Mouse (Mus musculus) G1E (cell line): ENCODE measurements around the gene Prdx2. TPM values are rescaled to one million over a fixed set of nuclear protein-coding genes. Genes with fewer than 3 reads are reported as not detected.
A peak's percentile ranks its signal among the peaks of the same experiment; 100 is the strongest.

Experiments used
- ATAC-seq: 2 replicates; pipeline ENCODE4 v1.8.0; 2016; ENCODE audit warnings: mild to moderate bottlenecking; ENCODE audit not compliant: insufficient number of reproducible peaks, poor library complexity, low FRiP score, severe bottlenecking; ENCODE audit errors: extremely low read depth
- DNase-seq: peaks from one replicate; pipeline ENCODE4 v3.0.0; 2012; ENCODE audit warnings: low spot score
- H3K27me3 ChIP-seq: 2 replicates; pipeline ENCODE4 v1.6.1; 2012; ENCODE audit warnings: mild to moderate bottlenecking, low read length, inconsistent platforms; ENCODE audit not compliant: insufficient read depth
- H3K36me3 ChIP-seq: replicated peaks from 2 replicates; pipeline ENCODE3; 2012; ENCODE audit warnings: mild to moderate bottlenecking, inconsistent platforms
- H3K4me1 ChIP-seq: 2 replicates; pipeline ENCODE4 v1.6.1; 2012; ENCODE audit warnings: low read depth, low read length, inconsistent platforms, mixed read lengths; ENCODE audit not compliant: insufficient read depth
- H3K4me3 ChIP-seq: 2 replicates; pipeline ENCODE4 v1.5.1; 2012; ENCODE audit warnings: low read depth, mild to moderate bottlenecking, inconsistent platforms, low read length, moderate library complexity, mixed read lengths
- H3K9me3 ChIP-seq: replicated peaks from 2 replicates; pipeline ENCODE4 v1.6.1; 2012; ENCODE audit warnings: inconsistent platforms
- CTCF ChIP-seq: IDR thresholded peaks from 2 replicates; pipeline ENCODE4 v1.5.1; 2012; ENCODE audit warnings: low read depth, low read length, inconsistent platforms, mixed read lengths
- GATA1 ChIP-seq: IDR thresholded peaks from 2 replicates; pipeline ENCODE4 v1.6.1; 2012; ENCODE audit warnings: borderline replicate concordance, low read length, inconsistent platforms, mixed read lengths
- GATA2 ChIP-seq: IDR thresholded peaks from 2 replicates; pipeline ENCODE4 v1.6.1; 2012; ENCODE audit warnings: low read depth, low read length, inconsistent platforms, borderline replicate concordance
- POLR2AphosphoS5 ChIP-seq: IDR thresholded peaks from 2 replicates; pipeline ENCODE4 v1.6.1; 2012; ENCODE audit warnings: low read depth, low read length, inconsistent platforms; ENCODE audit not compliant: insufficient replicate concordance
- TAL1 ChIP-seq: conservative IDR thresholded peaks from 2 replicates; pipeline ENCODE4 v1.6.1; 2012; ENCODE audit warnings: low read depth, low read length, inconsistent platforms, mixed read lengths
- polyA plus RNA-seq: library from polyadenylated mRNA; stranded (reverse); fragments of >175 nt; gene quantifications from 2 replicates; pipeline ENCODE4 v1.2.3, GENCODE M21; 2012
- total RNA-seq, 2 experiments: library from RNA; stranded (forward) in 1 of 2; stranded (reverse) in 1 of 2; fragments of 200-1000 nt in 1 of 2; fragments of >200 nt in 1 of 2; fragmentation: Nextera tagmentation in 1 of 2; gene quantifications; 2 replicates each; pipeline ENCODE4 v1.2.3; 2014 to 2017

The Prdx2 gene
- total and polyA plus RNA-seq, 3 experiments: 86.4 to 299 (median 185) TPM

DNA sequence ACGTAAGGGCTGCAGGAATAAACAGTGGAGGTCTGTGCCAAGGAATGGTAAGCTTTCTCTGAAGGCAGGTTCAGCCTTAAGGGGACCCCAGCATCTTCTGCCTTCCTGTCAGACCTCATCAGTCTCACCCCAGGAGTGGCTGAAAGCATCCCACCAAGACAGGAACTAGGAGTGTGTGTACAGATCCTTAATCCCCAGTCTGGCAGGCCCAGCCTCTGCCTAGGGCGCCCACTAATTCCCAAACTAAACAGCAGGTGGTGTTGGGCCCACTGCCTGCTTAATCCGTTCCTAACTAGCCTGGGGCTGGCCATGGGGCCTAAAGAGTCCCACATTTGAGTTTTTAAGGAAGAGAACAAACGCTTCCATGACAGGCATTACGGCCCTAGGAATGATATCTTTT is 47.8 kb downstream of the Prdx2 start:
- H3K27me3 ChIP-seq: peaks cover 22% of the 10 kb centered on the region
- H3K4me3 ChIP-seq: no peak overlapping the region
- no peak for TF ChIP-seq GATA1
- no peak for TF ChIP-seq TAL1
- no peak for TF ChIP-seq POLR2AphosphoS5
- no peak for TF ChIP-seq CTCF
- TF ChIP-seq GATA2: no peak
- peaks cover 28% of the 10 kb centered on the region for H3K4me1 ChIP-seq
- no peaks in the 10 kb centered on the region for H3K9me3 ChIP-seq
- H3K36me3 ChIP-seq: peaks cover 57% of the 10 kb centered on the region
- no peak for DNase-seq
- ATAC-seq: no peak

DNA sequence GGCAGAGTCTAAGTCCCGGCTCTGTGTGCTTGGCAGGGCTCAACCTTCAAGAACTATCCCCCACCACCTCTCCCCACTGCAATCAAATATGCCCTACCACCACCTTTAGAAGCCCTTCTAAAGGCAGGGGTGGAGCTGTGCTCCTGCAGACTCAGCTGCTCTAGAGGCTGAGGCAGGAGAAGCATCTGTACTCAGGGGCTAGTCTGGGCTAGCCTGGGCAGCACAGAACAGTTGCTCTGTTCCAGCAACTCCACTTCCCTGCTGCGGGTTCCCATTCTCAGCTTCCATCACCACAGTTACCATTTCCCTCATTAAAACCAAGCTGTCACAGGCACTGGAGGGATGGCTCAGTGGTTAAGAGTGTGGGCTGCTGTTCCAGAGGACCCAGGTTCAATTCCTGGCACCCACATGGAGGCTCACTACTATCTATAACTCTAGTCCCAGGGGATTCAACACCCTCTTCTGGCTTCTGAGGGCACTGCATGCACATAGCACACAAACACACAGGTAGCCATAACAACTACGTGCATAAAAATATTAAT is 52.2 kb downstream of the Prdx2 start:
- H3K9me3 ChIP-seq: no peaks in the 10 kb centered on the region
- H3K4me1 ChIP-seq: peaks cover 43% of the 10 kb centered on the region
- DNase-seq: no peak
- H3K36me3 ChIP-seq: peaks cover 76% of the 10 kb centered on the region
- no peak for TF ChIP-seq TAL1
- no peak overlapping the region for H3K4me3 ChIP-seq
- no peaks in the 10 kb centered on the region for H3K27me3 ChIP-seq
- no peak for ATAC-seq

DNA sequence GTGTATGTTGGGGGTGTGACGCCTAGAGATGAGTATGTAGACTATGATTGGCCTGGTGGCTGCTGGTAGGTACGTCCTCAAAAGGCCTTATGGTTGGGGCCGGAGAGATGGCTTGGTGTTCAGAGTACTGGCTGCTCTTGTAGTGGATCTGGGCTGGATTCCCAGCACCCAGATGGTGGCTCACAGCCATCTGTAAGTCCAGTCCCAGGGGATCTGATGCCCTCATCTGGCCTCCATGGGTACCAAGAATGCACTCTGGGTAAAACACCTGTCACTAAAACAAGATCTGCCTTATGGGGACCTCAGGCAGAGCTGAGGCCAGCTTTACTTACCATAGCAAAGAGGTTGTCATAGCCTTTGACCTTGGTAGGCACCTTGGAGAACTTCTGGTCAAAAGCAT is 54.5 kb downstream of the Prdx2 start:
- Histone ChIP-seq H3K4me1 (peaks cover 52% of the 10 kb centered on the region), H3K9me3 (no peaks in the 10 kb centered on the region), H3K4me3 (peak overlapping the region; percentile 88), H3K36me3 (peaks cover 60% of the 10 kb centered on the region), H3K27me3 (no peaks in the 10 kb centered on the region)
- no peak for ATAC-seq
- TF ChIP-seq GATA2 (no peak), GATA1 (no peak), POLR2AphosphoS5 (no peak), TAL1 (no peak), CTCF (no peak)
- DNase-seq: no peak

Other genes starting within 250 kb of the Prdx2 start
Only the 20 nearest of the 29 such genes appear.
- gene Farsa, start 112.6 kb upstream of the Prdx2 start, total RNA-seq (2014; fragmentation: Nextera tagmentation): 35.3 and 39.6 TPM in 2 replicates
- 182 and 203 TPM in 2 replicates for gene Farsa, start 112.6 kb upstream of the Prdx2 start, total RNA-seq (2017)
- 138 and 152 TPM in 2 replicates for gene Farsa, start 112.6 kb upstream of the Prdx2 start, polyA plus RNA-seq
- 370 and 371 TPM in 2 replicates for gene Syce2, start 97.5 kb upstream of the Prdx2 start, total RNA-seq (2014; fragmentation: Nextera tagmentation)
- gene Syce2, start 97.5 kb upstream of the Prdx2 start, total RNA-seq (2017): 319 and 358 TPM in 2 replicates
- gene Syce2, start 97.5 kb upstream of the Prdx2 start, polyA plus RNA-seq: 261 and 336 TPM in 2 replicates
- 17.7 and 26.6 TPM in 2 replicates for gene Gcdh, start 75.7 kb upstream of the Prdx2 start, total RNA-seq (2014; fragmentation: Nextera tagmentation)
- 35.2 and 45.8 TPM in 2 replicates for gene Gcdh, start 75.7 kb upstream of the Prdx2 start, total RNA-seq (2017)
- 66.4 and 69.8 TPM in 2 replicates for gene Gcdh, start 75.7 kb upstream of the Prdx2 start, polyA plus RNA-seq
- 69.9 and 75.0 TPM in 2 replicates for gene Klf1, start 67.7 kb upstream of the Prdx2 start, total RNA-seq (2014; fragmentation: Nextera tagmentation)
- 51.5 and 56.1 TPM in 2 replicates for gene Klf1, start 67.7 kb upstream of the Prdx2 start, total RNA-seq (2017)
- gene Klf1, start 67.7 kb upstream of the Prdx2 start, polyA plus RNA-seq: 193 and 253 TPM in 2 replicates
- 116 and 118 TPM in 2 replicates for gene Dnase2a, start 61.0 kb upstream of the Prdx2 start, total RNA-seq (2014; fragmentation: Nextera tagmentation)
- 147 and 170 TPM in 2 replicates for gene Dnase2a, start 61.0 kb upstream of the Prdx2 start, total RNA-seq (2017)
- 40.2 and 75.0 TPM in 2 replicates for gene Dnase2a, start 61.0 kb upstream of the Prdx2 start, polyA plus RNA-seq
- not detected in 2 replicates for gene Mast1, start 32.2 kb upstream of the Prdx2 start, total RNA-seq (2014; fragmentation: Nextera tagmentation)
- gene Mast1, start 32.2 kb upstream of the Prdx2 start, total RNA-seq (2017): 0.23 and 0.27 TPM in 2 replicates
- 0.16 and 0.25 TPM in 2 replicates for gene Mast1, start 32.2 kb upstream of the Prdx2 start, polyA plus RNA-seq
- gene Rtbdn, start 22.6 kb upstream of the Prdx2 start, total RNA-seq (2014; fragmentation: Nextera tagmentation): not detected in 2 replicates
- 0.11 and 0.12 TPM in 2 replicates for gene Rtbdn, start 22.6 kb upstream of the Prdx2 start, total RNA-seq (2017)
- gene Rtbdn, start 22.6 kb upstream of the Prdx2 start, polyA plus RNA-seq: not detected in 2 replicates
- not detected in 2 replicates for gene Gm49661, start 154 bp upstream of the Prdx2 start, total RNA-seq (2014; fragmentation: Nextera tagmentation)
- not detected in 2 replicates for gene Gm49661, start 154 bp upstream of the Prdx2 start, total RNA-seq (2017)
- not detected in 2 replicates for gene Gm49661, start 154 bp upstream of the Prdx2 start, polyA plus RNA-seq
- 162 and 174 TPM in 2 replicates for gene Rnaseh2a, start 180 bp downstream of the Prdx2 start, total RNA-seq (2014; fragmentation: Nextera tagmentation)
- 94.1 and 132 TPM in 2 replicates for gene Rnaseh2a, start 180 bp downstream of the Prdx2 start, total RNA-seq (2017)
- 477 and 636 TPM in 2 replicates for gene Rnaseh2a, start 180 bp downstream of the Prdx2 start, polyA plus RNA-seq
- 25.6 and 38.5 TPM in 2 replicates for gene Junb, start 9.1 kb downstream of the Prdx2 start, total RNA-seq (2014; fragmentation: Nextera tagmentation)
- 23.8 and 33.6 TPM in 2 replicates for gene Junb, start 9.1 kb downstream of the Prdx2 start, total RNA-seq (2017)
- gene Junb, start 9.1 kb downstream of the Prdx2 start, polyA plus RNA-seq: 66.8 and 78.5 TPM in 2 replicates
- gene Hook2, start 21.0 kb downstream of the Prdx2 start, total RNA-seq (2014; fragmentation: Nextera tagmentation): 2.7 and 3.4 TPM in 2 replicates
- 7.9 and 8.2 TPM in 2 replicates for gene Hook2, start 21.0 kb downstream of the Prdx2 start, total RNA-seq (2017)
- 12.2 and 12.7 TPM in 2 replicates for gene Hook2, start 21.0 kb downstream of the Prdx2 start, polyA plus RNA-seq
- not detected in 2 replicates for gene Best2, start 44.9 kb downstream of the Prdx2 start, total RNA-seq (2014; fragmentation: Nextera tagmentation)
- gene Best2, start 44.9 kb downstream of the Prdx2 start, total RNA-seq (2017): 0.12 TPM in 1 of 2 replicates, not detected in the other
- not detected in 2 replicates for gene Best2, start 44.9 kb downstream of the Prdx2 start, polyA plus RNA-seq
- 83.6 and 104 TPM in 2 replicates for gene Asna1, start 55.7 kb downstream of the Prdx2 start, total RNA-seq (2014; fragmentation: Nextera tagmentation)
- gene Asna1, start 55.7 kb downstream of the Prdx2 start, total RNA-seq (2017): 110 and 139 TPM in 2 replicates
- 103 and 136 TPM in 2 replicates for gene Asna1, start 55.7 kb downstream of the Prdx2 start, polyA plus RNA-seq
- gene Trir, start 57.2 kb downstream of the Prdx2 start, total RNA-seq (2014; fragmentation: Nextera tagmentation): 61.3 and 64.2 TPM in 2 replicates
- 151 and 196 TPM in 2 replicates for gene Trir, start 57.2 kb downstream of the Prdx2 start, total RNA-seq (2017)
- 263 and 317 TPM in 2 replicates for gene Trir, start 57.2 kb downstream of the Prdx2 start, polyA plus RNA-seq
- gene Tnpo2, start 67.3 kb downstream of the Prdx2 start, total RNA-seq (2014; fragmentation: Nextera tagmentation): 83.8 and 92.5 TPM in 2 replicates
- 38.9 and 52.8 TPM in 2 replicates for gene Tnpo2, start 67.3 kb downstream of the Prdx2 start, total RNA-seq (2017)
- 20.0 and 26.5 TPM in 2 replicates for gene Tnpo2, start 67.3 kb downstream of the Prdx2 start, polyA plus RNA-seq
- 10.4 and 17.0 TPM in 2 replicates for gene Fbxw9, start 90.5 kb downstream of the Prdx2 start, total RNA-seq (2014; fragmentation: Nextera tagmentation)
- gene Fbxw9, start 90.5 kb downstream of the Prdx2 start, total RNA-seq (2017): 15.9 and 16.1 TPM in 2 replicates
- gene Fbxw9, start 90.5 kb downstream of the Prdx2 start, polyA plus RNA-seq: 33.7 and 34.7 TPM in 2 replicates
- not detected in 2 replicates for gene Gm5741, start 98.4 kb downstream of the Prdx2 start, total RNA-seq (2014; fragmentation: Nextera tagmentation)
- gene Gm5741, start 98.4 kb downstream of the Prdx2 start, total RNA-seq (2017): 0.99 and 1.0 TPM in 2 replicates
- 0.89 and 1.8 TPM in 2 replicates for gene Gm5741, start 98.4 kb downstream of the Prdx2 start, polyA plus RNA-seq
- gene Dhps, start 102.2 kb downstream of the Prdx2 start, total RNA-seq (2014; fragmentation: Nextera tagmentation): 42.9 and 58.5 TPM in 2 replicates
- gene Dhps, start 102.2 kb downstream of the Prdx2 start, total RNA-seq (2017): 33.9 and 36.2 TPM in 2 replicates
- 27.3 and 41.7 TPM in 2 replicates for gene Dhps, start 102.2 kb downstream of the Prdx2 start, polyA plus RNA-seq
- gene Wdr83os, start 111.2 kb downstream of the Prdx2 start, total RNA-seq (2014; fragmentation: Nextera tagmentation): 79.0 and 99.0 TPM in 2 replicates
- 22.0 and 29.4 TPM in 2 replicates for gene Wdr83os, start 111.2 kb downstream of the Prdx2 start, total RNA-seq (2017)
- 5.0 and 11.7 TPM in 2 replicates for gene Wdr83os, start 111.2 kb downstream of the Prdx2 start, polyA plus RNA-seq
- gene Wdr83, start 111.7 kb downstream of the Prdx2 start, total RNA-seq (2014; fragmentation: Nextera tagmentation): 22.4 and 23.8 TPM in 2 replicates
- 27.2 and 28.4 TPM in 2 replicates for gene Wdr83, start 111.7 kb downstream of the Prdx2 start, total RNA-seq (2017)
- gene Wdr83, start 111.7 kb downstream of the Prdx2 start, polyA plus RNA-seq: 24.2 and 38.9 TPM in 2 replicates